Mouse (Mus musculus): ENCODE measurements at regions not wholly inside any gene's neighbourhood (a gene's known extent, or its start where the extent isn't known, plus 50 kb on each side); places are given as distances from the start of the nearest gene placed in this dataset.

DNA sequence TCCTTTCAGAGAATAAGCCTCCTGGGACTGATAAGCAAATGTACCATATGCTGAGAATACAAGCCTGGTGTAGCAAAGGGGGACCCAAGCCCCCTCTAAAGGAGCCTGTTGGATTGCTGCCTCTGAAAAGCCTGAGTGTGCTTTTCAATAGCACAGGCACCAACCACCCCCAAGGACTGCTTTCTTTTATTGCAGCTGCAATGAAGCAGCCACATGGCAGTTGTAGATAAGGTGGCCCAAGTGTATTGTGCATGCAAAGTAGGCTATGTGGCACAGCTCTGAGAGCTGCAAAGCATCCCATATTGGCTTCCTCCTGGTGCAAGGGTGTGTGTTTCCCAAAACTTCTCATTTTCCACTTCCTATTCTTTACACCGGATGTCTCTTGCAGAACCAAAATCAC lies 185.2 kb downstream of the Dad1 start:
- no peak for DNase-seq (ENCODE audit: low spot score)
- Histone ChIP-seq H3K9ac (replicated peaks; ENCODE audit: low read depth, low read length) (no peak overlapping the region), H3K9me3 (replicated peaks; ENCODE audit: control insufficient read depth, low read length) (no peaks in the 10 kb centered on the region), H3K4me1 (ENCODE audit: control insufficient read depth, insufficient read depth) (peaks cover 6% of the 10 kb centered on the region), H3K36me3 (replicated peaks; ENCODE audit: control insufficient read depth, insufficient read depth, low read length) (no peaks in the 10 kb centered on the region), H3K4me2 (ENCODE audit: low read depth, low read length) (no peak overlapping the region), H3K4me3 (ENCODE audit: low read depth, low read length) (no peak overlapping the region), H3K27me3 (ENCODE audit: control insufficient read depth, insufficient read depth, low read length) (no peaks in the 10 kb centered on the region), H3K27ac (ENCODE audit: low read depth) (no peak overlapping the region)
- 82% methylated on average over 1 of the region's 1 CpGs for WGBS
- no peak for ATAC-seq (ENCODE audit: insufficient read depth, low read depth)
- no peak for TF ChIP-seq CTCF (IDR thresholded peaks at IDR 0.05; ENCODE audit: low read depth)
- no peak for TF ChIP-seq EP300 (IDR thresholded peaks at IDR 0.05; ENCODE audit: low read depth)

DNA sequence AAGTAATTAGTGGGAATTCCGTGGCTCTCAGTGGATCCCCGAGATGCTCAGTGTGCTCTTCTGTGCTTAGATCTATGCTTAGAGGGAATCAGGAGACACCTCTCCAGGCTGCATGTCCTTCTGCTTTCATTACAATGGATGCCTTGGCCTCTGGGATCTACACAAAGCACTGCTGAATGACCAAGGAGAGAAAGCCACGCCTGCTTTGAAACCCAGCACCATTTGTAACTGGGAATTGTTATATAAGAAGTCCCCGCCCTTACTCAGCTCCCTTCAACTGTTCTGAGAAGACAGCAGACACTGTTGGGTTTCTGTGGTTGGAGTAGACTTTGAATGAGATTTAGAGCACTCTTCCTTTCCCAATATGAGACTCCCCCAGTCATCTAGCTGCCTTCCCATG lies 188.4 kb downstream of the Dad1 start:
- H3K4me2 ChIP-seq (ENCODE audit: low read depth, low read length) = no peak overlapping the region
- DNase-seq (ENCODE audit: low spot score) (no peak), ATAC-seq (ENCODE audit: insufficient read depth, low read depth) (no peak)
- TF ChIP-seq EP300 (IDR thresholded peaks at IDR 0.05; ENCODE audit: low read depth) (no peak), CTCF (IDR thresholded peaks at IDR 0.05; ENCODE audit: low read depth) (no peak)
- 0 out of 2 replicates have a peak, but pooled peaks cover 4% of the 10 kb centered on the region for H3K27me3 ChIP-seq (ENCODE audit: control insufficient read depth, insufficient read depth, low read length)
- no peak overlapping the region for H3K9ac ChIP-seq (replicated peaks; ENCODE audit: low read depth, low read length)
- H3K4me3 ChIP-seq (ENCODE audit: low read depth, low read length) = no peak overlapping the region
- no peaks in the 10 kb centered on the region for H3K36me3 ChIP-seq (replicated peaks; ENCODE audit: control insufficient read depth, insufficient read depth, low read length)
- no peak overlapping the region for H3K27ac ChIP-seq (ENCODE audit: low read depth)
- peaks cover 6% of the 10 kb centered on the region for H3K4me1 ChIP-seq (ENCODE audit: control insufficient read depth, insufficient read depth)
- whole genome bisulfite sequencing = 83% methylated on average over 4 of the region's 4 CpGs
- no peaks in the 10 kb centered on the region for H3K9me3 ChIP-seq (replicated peaks; ENCODE audit: control insufficient read depth, low read length)

DNA sequence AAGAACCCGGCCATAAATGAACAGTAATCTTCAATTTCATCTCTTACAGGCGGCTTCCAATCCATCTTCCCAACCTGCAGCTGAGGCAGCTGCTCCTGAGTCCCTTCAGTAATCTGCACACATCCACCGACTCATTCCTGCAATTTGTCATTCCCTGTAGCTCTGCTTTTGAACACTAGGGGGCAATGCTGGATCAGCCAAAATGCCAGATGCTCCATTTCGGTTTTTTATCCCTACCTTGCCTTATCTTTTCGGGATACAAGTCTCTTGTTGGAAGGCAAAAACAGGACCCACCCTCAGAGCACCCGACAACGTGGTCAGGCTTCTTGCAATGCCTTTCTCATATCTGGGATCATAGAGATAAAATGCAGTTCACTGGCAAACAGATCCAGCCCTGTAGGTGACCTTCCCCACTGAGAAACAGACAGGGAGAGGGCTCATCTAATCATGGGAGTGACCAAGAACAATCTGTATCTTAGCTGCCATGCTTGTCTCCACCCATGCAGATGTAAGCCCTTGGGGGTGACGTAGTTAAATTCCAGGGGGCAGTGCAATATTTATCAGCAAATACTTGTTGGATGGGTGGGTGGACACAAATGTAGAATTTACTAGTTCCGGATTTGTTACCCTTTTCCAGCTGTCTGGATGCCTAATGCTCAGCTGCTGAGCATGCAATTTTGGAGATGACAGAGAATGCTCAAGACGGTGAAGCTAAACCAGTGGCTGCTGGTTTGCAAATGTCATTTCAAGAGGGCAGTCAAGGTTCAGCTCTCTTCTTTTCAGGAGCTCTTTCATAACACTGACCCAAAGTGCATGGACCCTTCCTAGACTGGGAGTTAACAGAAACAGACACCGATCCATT lies 189.1 kb downstream of the Dad1 start:
- no peak overlapping the region for H3K4me3 ChIP-seq (ENCODE audit: low read depth, low read length)
- no peak overlapping the region for H3K9ac ChIP-seq (replicated peaks; ENCODE audit: low read depth, low read length)
- 0 out of 2 replicates have a peak, but pooled peaks cover 4% of the 10 kb centered on the region for H3K27me3 ChIP-seq (ENCODE audit: control insufficient read depth, insufficient read depth, low read length)
- WGBS = 17% methylated on average over 11 of the region's 11 CpGs
- TF ChIP-seq CTCF (IDR thresholded peaks at IDR 0.05; ENCODE audit: low read depth) = peak; percentile 95
- TF ChIP-seq EP300 (IDR thresholded peaks at IDR 0.05; ENCODE audit: low read depth) = no peak
- H3K27ac ChIP-seq (ENCODE audit: low read depth) = no peak overlapping the region
- DNase-seq (ENCODE audit: low spot score) (peak; percentile 63), ATAC-seq (ENCODE audit: insufficient read depth, low read depth) (peak; percentile 33; the same call in 1 of the 2 replicates)
- H3K9me3 ChIP-seq (replicated peaks; ENCODE audit: control insufficient read depth, low read length) = no peaks in the 10 kb centered on the region
- H3K4me2 ChIP-seq (ENCODE audit: low read depth, low read length) = no peak overlapping the region
- peaks cover 6% of the 10 kb centered on the region for H3K4me1 ChIP-seq (ENCODE audit: control insufficient read depth, insufficient read depth)
- no peaks in the 10 kb centered on the region for H3K36me3 ChIP-seq (replicated peaks; ENCODE audit: control insufficient read depth, insufficient read depth, low read length)

DNA sequence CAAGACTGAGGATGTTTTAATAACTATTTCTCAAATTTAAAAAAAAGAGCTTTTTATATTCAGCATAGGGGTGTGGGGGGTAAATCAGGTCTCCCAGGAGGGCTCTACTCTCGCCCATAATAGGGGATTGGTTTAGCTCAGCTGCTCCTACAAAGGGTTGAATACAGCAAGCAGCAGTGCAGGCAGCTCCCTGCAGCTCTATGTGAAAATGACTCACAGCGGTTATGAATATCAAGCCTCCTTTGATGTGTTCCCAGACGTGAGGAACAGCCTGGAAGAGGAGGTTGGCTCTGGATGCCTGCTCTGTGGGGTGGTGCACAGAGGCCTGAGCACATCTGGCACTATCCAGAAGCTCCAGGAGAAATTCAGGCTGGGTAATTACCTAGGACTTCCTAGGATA lies 192.3 kb downstream of the Dad1 start:
- H3K4me3 ChIP-seq (ENCODE audit: low read depth, low read length) = no peak overlapping the region
- H3K4me2 ChIP-seq (ENCODE audit: low read depth, low read length) = no peak overlapping the region
- no peak overlapping the region for H3K9ac ChIP-seq (replicated peaks; ENCODE audit: low read depth, low read length)
- 0 out of 2 replicates have a peak, but pooled peaks cover 4% of the 10 kb centered on the region for H3K27me3 ChIP-seq (ENCODE audit: control insufficient read depth, insufficient read depth, low read length)
- peaks cover 6% of the 10 kb centered on the region for H3K4me1 ChIP-seq (ENCODE audit: control insufficient read depth, insufficient read depth)
- no peaks in the 10 kb centered on the region for H3K9me3 ChIP-seq (replicated peaks; ENCODE audit: control insufficient read depth, low read length)
- no peak overlapping the region for H3K27ac ChIP-seq (ENCODE audit: low read depth)
- TF ChIP-seq EP300 (IDR thresholded peaks at IDR 0.05; ENCODE audit: low read depth) = no peak
- no peak for TF ChIP-seq CTCF (IDR thresholded peaks at IDR 0.05; ENCODE audit: low read depth)
- 45% methylated on average over 3 of the region's 3 CpGs for WGBS
- ATAC-seq (ENCODE audit: insufficient read depth, low read depth) (no peak), DNase-seq (ENCODE audit: low spot score) (no peak)
- H3K36me3 ChIP-seq (replicated peaks; ENCODE audit: control insufficient read depth, insufficient read depth, low read length) = no peaks in the 10 kb centered on the region

DNA sequence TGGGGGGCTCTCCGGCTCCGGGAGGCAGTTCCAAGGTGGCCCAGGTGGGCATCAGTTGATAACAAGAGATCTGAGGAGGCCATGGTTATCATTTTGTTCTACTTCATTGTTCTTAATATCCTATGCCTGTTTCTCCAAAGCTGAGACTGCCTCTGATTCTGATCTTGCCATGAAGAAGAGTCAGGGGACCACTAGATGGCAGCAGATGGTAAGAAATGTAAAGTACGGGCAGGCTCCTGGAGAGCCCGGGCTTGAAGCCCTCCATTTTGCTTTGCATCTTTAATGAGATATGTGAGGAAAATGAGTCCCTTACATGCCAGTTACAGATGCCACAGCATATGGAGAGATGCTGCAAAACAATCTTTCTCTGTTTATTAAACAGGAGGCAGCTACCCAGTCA lies 194.1 kb downstream of the Dad1 start:
- Histone ChIP-seq H3K27ac (ENCODE audit: low read depth) (no peak overlapping the region), H3K9me3 (replicated peaks; ENCODE audit: control insufficient read depth, low read length) (no peaks in the 10 kb centered on the region), H3K4me3 (ENCODE audit: low read depth, low read length) (no peak overlapping the region), H3K9ac (replicated peaks; ENCODE audit: low read depth, low read length) (no peak overlapping the region), H3K4me2 (ENCODE audit: low read depth, low read length) (no peak overlapping the region), H3K27me3 (ENCODE audit: control insufficient read depth, insufficient read depth, low read length) (0 out of 2 replicates have a peak, but pooled peaks cover 4% of the 10 kb centered on the region), H3K4me1 (ENCODE audit: control insufficient read depth, insufficient read depth) (peaks cover 5% of the 10 kb centered on the region), H3K36me3 (replicated peaks; ENCODE audit: control insufficient read depth, insufficient read depth, low read length) (no peaks in the 10 kb centered on the region)
- ATAC-seq (ENCODE audit: insufficient read depth, low read depth) (peak; percentile 57; the same call in 1 of the 2 replicates), DNase-seq (ENCODE audit: low spot score) (peak; percentile 86)
- 17% methylated on average over 4 of the region's 4 CpGs for WGBS
- TF ChIP-seq EP300 (IDR thresholded peaks at IDR 0.05; ENCODE audit: low read depth) (no peak), CTCF (IDR thresholded peaks at IDR 0.05; ENCODE audit: low read depth) (peak; percentile 75)

Data from heart, postnatal 0 days (tissue).